Comparison of ENCODE assay signal across 8 mouse cellular contexts in the genomic region with DNA sequence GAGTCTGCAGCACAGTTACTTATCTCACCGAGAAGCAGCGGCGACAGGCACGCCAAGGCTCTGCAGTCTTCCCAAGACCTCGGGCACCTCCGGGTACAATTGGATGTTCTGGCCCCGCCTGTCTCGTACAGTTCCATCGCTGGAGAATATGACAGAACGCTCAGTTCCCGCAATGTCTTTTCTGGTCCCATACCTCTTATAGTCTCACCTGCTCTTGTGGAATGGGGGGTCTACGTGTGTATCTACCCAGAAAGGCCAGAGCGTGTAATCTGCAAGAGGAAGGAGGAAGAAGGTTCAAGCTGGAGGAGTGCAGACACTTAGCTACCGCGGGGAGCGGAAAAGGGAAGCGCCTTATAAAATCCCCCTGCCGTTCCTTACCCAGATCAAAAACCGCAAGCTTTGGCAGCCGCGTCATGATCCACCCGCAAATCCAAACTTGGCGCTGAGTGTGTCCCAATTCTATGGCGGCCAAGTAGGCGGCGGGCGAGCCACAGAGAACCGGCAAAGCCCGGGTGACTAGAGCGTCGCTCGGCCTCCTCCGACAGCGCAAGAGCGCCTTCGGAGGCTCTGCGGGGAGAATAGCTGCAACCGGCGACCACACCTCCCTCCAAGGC. TPM values are rescaled to one million over a fixed set of nuclear protein-coding genes. Genes with fewer than 3 reads are reported as not detected.
DNase-seq lines count a peak whose midpoint lies in the region; ATAC-seq and TF ChIP-seq lines count a peak whose summit lies in the region.

A gene (minus strand): TSS at position 549 of the 614 bp plus-strand sequence.

- no peak for TF ChIP-seq POLR2A in bone marrow macrophage, adult 2 months (IDR thresholded peaks at IDR 0.05; ENCODE audit: borderline replicate concordance, low read depth, low read length)
- TF ChIP-seq POLR2A in limb, embryonic 14.5 days (IDR thresholded peaks at IDR 0.05; ENCODE audit: borderline replicate concordance, extremely low read depth, insufficient read depth, insufficient read length), result no peak
- TF ChIP-seq POLR2A in spleen, adult 2 months (IDR thresholded peaks at IDR 0.05; ENCODE audit: low read depth, low read length), result peak; percentile 9; the same call in 1 of the 2 replicates

- peak within 1 kb of the TSS; percentile 51 for H3K27ac ChIP-seq in bone marrow macrophage, adult 2 months (ENCODE audit: insufficient read depth, low read depth, low read length)
- peak within 1 kb of the TSS; percentile 78 for H3K27ac ChIP-seq in embryonic facial prominence, embryonic 15.5 days (replicated peaks)
- H3K27ac ChIP-seq in limb, embryonic 14.5 days (replicated peaks; ENCODE audit: low read depth, low read length), result peak within 1 kb of the TSS; percentile 79
- peak within 1 kb of the TSS; percentile 60 for H3K27ac ChIP-seq in midbrain, embryonic 16.5 days (ENCODE audit: low read length)
- peak within 1 kb of the TSS; percentile 76 for H3K27ac ChIP-seq in spleen, adult 2 months (ENCODE audit: insufficient read depth, low read length)

- peak within 1 kb of the TSS; percentile 64 for H3K9ac ChIP-seq in embryonic facial prominence, embryonic 15.5 days
- H3K9ac ChIP-seq in limb, embryonic 14.5 days (ENCODE audit: low read depth, low read length, severe bottlenecking), result peak within 1 kb of the TSS; percentile 68
- H3K9ac ChIP-seq in midbrain, embryonic 16.5 days (ENCODE audit: low read depth, low read length), result peak within 1 kb of the TSS; percentile 64

- H3K4me2 ChIP-seq in embryonic facial prominence, embryonic 15.5 days (replicated peaks), result peak within 1 kb of the TSS; percentile 45
- H3K4me2 ChIP-seq in limb, embryonic 14.5 days (replicated peaks; ENCODE audit: low read depth, low read length, severe bottlenecking), result peak within 1 kb of the TSS; percentile 59
- peak within 1 kb of the TSS; percentile 67 for H3K4me2 ChIP-seq in midbrain, embryonic 16.5 days (ENCODE audit: low read length)

- DNase-seq in heart, adult 8-10 months (ENCODE audit: low spot score), result peak; percentile 64
- peak; percentile 75 for DNase-seq in kidney, adult 9 months
- peak; percentile 91 for DNase-seq in limb, embryonic 14.5 days (ENCODE audit: low spot score)
- DNase-seq in spleen, adult 2 months (ENCODE audit: low read depth in 1 of 2, low spot score in 2 of 2), result peak; percentile 67 to 70

- peak within 1 kb of the TSS; percentile 42 for H3K4me3 ChIP-seq in C2C12 (ENCODE audit: insufficient read depth, poor library complexity, severe bottlenecking)
- H3K4me3 ChIP-seq in bone marrow macrophage, adult 2 months (ENCODE audit: insufficient read depth, low read length), result peak within 1 kb of the TSS; percentile 81
- peak within 1 kb of the TSS; percentile 69 for H3K4me3 ChIP-seq in embryonic facial prominence, embryonic 15.5 days (replicated peaks)
- H3K4me3 ChIP-seq in limb, embryonic 14.5 days (replicated peaks; ENCODE audit: low read length), result peak within 1 kb of the TSS; percentile 62
- peak within 1 kb of the TSS; percentile 52 for H3K4me3 ChIP-seq in midbrain, embryonic 16.5 days (ENCODE audit: low read depth, low read length)
- peak within 1 kb of the TSS; percentile 70 for H3K4me3 ChIP-seq in spleen, adult 2 months (ENCODE audit: extremely low read depth, insufficient read depth, insufficient read length)

- peaks cover 13% of the 10 kb centered on the region for H3K4me1 ChIP-seq in bone marrow macrophage, adult 2 months (ENCODE audit: control insufficient read depth, insufficient read depth, low read length)
- peaks cover 13% of the 10 kb centered on the region for H3K4me1 ChIP-seq in embryonic facial prominence, embryonic 15.5 days
- peaks cover 5% of the 10 kb centered on the region for H3K4me1 ChIP-seq in limb, embryonic 14.5 days (ENCODE audit: control insufficient read depth, insufficient read depth, low read length)
- H3K4me1 ChIP-seq in midbrain, embryonic 16.5 days (ENCODE audit: control insufficient read depth, insufficient read depth, low read length), result peaks cover 10% of the 10 kb centered on the region
- peaks cover 3% of the 10 kb centered on the region; the same call in 1 of the 2 replicates for H3K4me1 ChIP-seq in spleen, adult 2 months (ENCODE audit: control insufficient read depth, insufficient read depth, insufficient read length)

- ATAC-seq in embryonic facial prominence, embryonic 15.5 days (ENCODE audit: insufficient number of reproducible peaks, low FRiP score, low TSS enrichment, low read depth), result peak; percentile 91
- peak; percentile 94 for ATAC-seq in limb, embryonic 14.5 days (ENCODE audit: low FRiP score, low read depth)
- ATAC-seq in midbrain, embryonic 16.5 days, result peak; percentile 96

- no peaks in the 10 kb centered on the region for H3K9me3 ChIP-seq in embryonic facial prominence, embryonic 15.5 days (replicated peaks)
- no peaks in the 10 kb centered on the region for H3K9me3 ChIP-seq in limb, embryonic 14.5 days (ENCODE audit: control insufficient read depth, low read length)
- no peaks in the 10 kb centered on the region for H3K9me3 ChIP-seq in midbrain, embryonic 16.5 days (replicated peaks; ENCODE audit: control insufficient read depth, low read length, poor library complexity, severe bottlenecking)

- H3K27me3 ChIP-seq in C2C12 (ENCODE audit: control insufficient read depth, insufficient read depth, insufficient read length), result no peaks in the 10 kb centered on the region
- H3K27me3 ChIP-seq in embryonic facial prominence, embryonic 15.5 days, result no peaks in the 10 kb centered on the region
- no peaks in the 10 kb centered on the region for H3K27me3 ChIP-seq in limb, embryonic 14.5 days (ENCODE audit: control insufficient read depth, insufficient read depth, low read length)
- no peaks in the 10 kb centered on the region for H3K27me3 ChIP-seq in midbrain, embryonic 16.5 days (ENCODE audit: control insufficient read depth, insufficient read depth, low read depth, low read length)
- no peaks in the 10 kb centered on the region for H3K27me3 ChIP-seq in spleen, adult 2 months (ENCODE audit: control insufficient read depth, insufficient read depth, low read length)

- peaks cover 23% of the 10 kb centered on the region for H3K36me3 ChIP-seq in C2C12 (ENCODE audit: control insufficient read depth, insufficient read depth)
- H3K36me3 ChIP-seq in embryonic facial prominence, embryonic 15.5 days, result peaks cover 36% of the 10 kb centered on the region
- H3K36me3 ChIP-seq in limb, embryonic 14.5 days (ENCODE audit: control insufficient read depth, insufficient read depth, low read length), result peaks cover 37% of the 10 kb centered on the region
- H3K36me3 ChIP-seq in midbrain, embryonic 16.5 days (ENCODE audit: control insufficient read depth, insufficient read depth, low read length), result peaks cover 14% of the 10 kb centered on the region
- H3K36me3 ChIP-seq in spleen, adult 2 months (ENCODE audit: control insufficient read depth, insufficient read depth, low read length), result peaks cover 14% of the 10 kb centered on the region

- TF ChIP-seq CTCF in C2C12 (IDR thresholded peaks at IDR 0.05; ENCODE audit: control insufficient read depth, insufficient read depth, insufficient read length), result peak; percentile 73
- no peak for TF ChIP-seq CTCF in bone marrow macrophage, adult 2 months (IDR thresholded peaks at IDR 0.05; ENCODE audit: low read depth, low read length)
- TF ChIP-seq CTCF in spleen, adult 2 months (IDR thresholded peaks at IDR 0.05; ENCODE audit: extremely low read depth, insufficient read depth, insufficient read length, insufficient replicate concordance), result peak; percentile 19; the same call in 1 of the 2 replicates

- H3K79me2 ChIP-seq in C2C12 (ENCODE audit: control insufficient read depth, insufficient read depth), result peaks cover 13% of the 10 kb centered on the region

- H3K79me3 ChIP-seq in C2C12 (ENCODE audit: low read depth), result no peaks in the 10 kb centered on the region

- WGBS in embryonic facial prominence, embryonic 15.5 days, result under 1% methylated on average over 39 of the region's 39 CpGs
- WGBS in limb, embryonic 14.5 days, result under 1% methylated on average over 39 of the region's 39 CpGs
- WGBS in midbrain, embryonic 16.5 days, result under 1% methylated on average over 38 of the region's 39 CpGs
- WGBS in spleen, adult 2 months, result under 1% methylated on average over 39 of the region's 39 CpGs

- peak within 1 kb of the TSS; percentile 73 for H3ac ChIP-seq in C2C12 (ENCODE audit: control insufficient read depth, insufficient read length, low read depth)

TF ChIP-seq in C2C12, 6 proteins besides CTCF, POLR2A, EP300 and RAD21:
- TF ChIP-seq FOSL1 (IDR thresholded peaks at IDR 0.05; ENCODE audit: insufficient read depth, low read length, poor library complexity, severe bottlenecking) (no peak), MYOG (IDR thresholded peaks at IDR 0.05; ENCODE audit: control insufficient read depth, extremely low read depth, insufficient read length) (no peak), CEBPB (IDR thresholded peaks at IDR 0.05; ENCODE audit: low read depth) (no peak), USF1 (IDR thresholded peaks at IDR 0.05; ENCODE audit: low read depth) (no peak), MAX (IDR thresholded peaks at IDR 0.05) (no peak), MYOD1 (IDR thresholded peaks at IDR 0.05; ENCODE audit: control insufficient read depth, insufficient read length, low read depth) (no peak)

RNA-seq across cellular contexts. Expression of the gene that starts here (rescaled TPM):
- 16.5 TPM for polyA plus RNA-seq in C2C12 (2012; fragmentation: generic; extraction: Trizol)
- polyA plus RNA-seq in bone marrow macrophage, adult 2 months (2012; ENCODE audit: insufficient read depth, insufficient read length, missing spikeins), result 35.9 and 36.3 TPM in 2 replicates
- 57.4 and 57.9 TPM in 2 replicates for polyA plus RNA-seq in embryonic facial prominence, embryonic 15.5 days (2015; fragmentation: Nextera tagmentation; extraction: Ambion mirVana)
- total RNA-seq in heart, adult 8-10 months (2022), result 10 to 100 TPM; 46.2 to 64.1 (median 52.7) TPM
- polyA plus RNA-seq in limb, embryonic 14.5 days (2012; rRNA removed), result 47.4 and 49.7 TPM in 2 replicates
- polyA plus RNA-seq in limb, embryonic 14.5 days (2014; fragmentation: Nextera tagmentation; extraction: Ambion mirVana), result 53.7 and 59.1 TPM in 2 replicates
- polyA plus RNA-seq in midbrain, embryonic 16.5 days (2015; fragmentation: Nextera tagmentation; extraction: Ambion mirVana), result 81.0 and 84.6 TPM in 2 replicates
- 19.7 and 19.9 TPM in 2 replicates for polyA plus RNA-seq in spleen, adult 2 months (2012; rRNA removed)

Comparison
In these comparisons a context has a peak if more than half of its experiments do, and no peak if none do; other contexts are left out.
1. Peak in every context shown above with its lines: DNase-seq, ATAC-seq, H3K4me3 ChIP-seq and H3K27ac ChIP-seq.